Comparison of ENCODE assay signal across 17 mouse cellular contexts in the genomic region with DNA sequence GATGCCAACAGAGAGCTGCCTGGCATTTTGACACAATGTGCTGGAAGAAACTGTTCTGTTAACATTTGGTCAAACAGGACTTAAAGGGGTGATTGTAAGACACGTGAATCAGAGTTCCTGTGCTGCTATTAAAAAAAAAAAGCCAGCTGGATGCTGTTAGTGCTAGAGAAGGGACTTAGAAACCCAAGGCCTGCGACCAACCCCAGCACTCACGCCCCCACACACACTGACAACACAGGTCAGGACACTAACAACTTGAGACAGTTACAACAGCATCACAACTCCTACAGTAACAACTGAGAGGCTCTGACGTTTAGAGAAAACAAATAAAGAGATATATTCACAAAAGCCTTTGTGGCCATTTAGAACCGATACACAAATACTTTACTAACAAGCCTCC. TPM values are rescaled to one million over a fixed set of nuclear protein-coding genes. Genes with fewer than 3 reads are reported as not detected.
DNase-seq lines count a peak whose midpoint lies in the region; ATAC-seq and TF ChIP-seq lines count a peak whose summit lies in the region.
"Had no signal": no experiment of that assay in that cellular context is flagged by ENCODE, and none has a peak within 500 bp of the region (broad histone marks: within the 10 kb centered on the region; RNA-seq: fewer than 3 reads in every experiment).

No protein-coding gene starts in this region.

- no peak overlapping the region for H3K4me3 ChIP-seq in heart, embryonic 13.5 days
- no peak overlapping the region for H3K4me3 ChIP-seq in lung, embryonic 14.5 days (ENCODE audit: low read depth, low read length)
- H3K4me3 ChIP-seq in lung, adult 2 months (replicated peaks; ENCODE audit: extremely low read depth, low read depth, low read length), result no peak overlapping the region
- H3K4me3 ChIP-seq in intestine, embryonic 14.5 days (ENCODE audit: low read depth, low read length), result no peak overlapping the region
- H3K4me3 ChIP-seq in stomach, embryonic 15.5 days (replicated peaks), result no peak overlapping the region
- H3K4me3 ChIP-seq: embryonic facial prominence, embryonic 10.5 days; liver, embryonic 12.5 days had no signal

- 50% methylated on average over 5 of the region's 5 CpGs for WGBS in heart, embryonic 13.5 days
- WGBS in lung, embryonic 14.5 days, result 24% methylated on average over 5 of the region's 5 CpGs
- WGBS in lung, adult 2 months, result 43% methylated on average over 5 of the region's 5 CpGs
- WGBS in intestine, embryonic 14.5 days, result 35% methylated on average over 5 of the region's 5 CpGs
- 39% methylated on average over 5 of the region's 5 CpGs for WGBS in stomach, embryonic 15.5 days

- TF ChIP-seq POLR2A in lung, adult 2 months (IDR thresholded peaks at IDR 0.05; ENCODE audit: borderline replicate concordance, extremely low read depth, low read depth, low read length), result no peak

- no peak for DNase-seq in heart, postnatal 10 days
- DNase-seq in lung, embryonic 14.5 days, result no peak
- no peak for DNase-seq in lung, adult 2 months
- DNase-seq in intestine, embryonic 14.5 days (ENCODE audit: low spot score), result no peak
- no peak for DNase-seq in adrenal gland, postnatal 36 days
- DNase-seq: adrenal gland, postnatal 25 days; cerebellum, postnatal 25 days had no signal

- H3K9me3 ChIP-seq in heart, embryonic 13.5 days, result peaks cover 15% of the 10 kb centered on the region
- peaks cover 10% of the 10 kb centered on the region; the same call in 1 of the 2 replicates for H3K9me3 ChIP-seq in lung, embryonic 14.5 days (ENCODE audit: low read depth, low read length)
- peaks cover 13% of the 10 kb centered on the region; the same call in 1 of the 2 replicates for H3K9me3 ChIP-seq in intestine, embryonic 14.5 days (ENCODE audit: control insufficient read depth, low read length)
- H3K9me3 ChIP-seq in stomach, embryonic 15.5 days, result no peaks in the 10 kb centered on the region; the same call in 1 of the 2 replicates

- no peak for ATAC-seq in heart, embryonic 13.5 days (ENCODE audit: extremely low read depth, insufficient number of reproducible peaks, low FRiP score, low TSS enrichment)
- no peak for ATAC-seq in lung, embryonic 14.5 days (ENCODE audit: insufficient read depth)
- no peak for ATAC-seq in intestine, embryonic 14.5 days (replicated peaks; ENCODE audit: low FRiP score, low TSS enrichment, low read depth)
- ATAC-seq in stomach, embryonic 15.5 days (ENCODE audit: insufficient read depth, low FRiP score, low read depth), result no peak
- ATAC-seq: hindbrain, postnatal 0 days; liver, embryonic 12.5 days had no signal

- intact Hi-C loops in heart, postnatal 10 days (cut with DNase I), result loop anchor here (5.0 kb wide), 1 partner anchor 41 kb away; the partner anchor contains the start of genes Gm10322 and Mcu

- H3K4me1 ChIP-seq in heart, embryonic 13.5 days, result peaks cover 47% of the 10 kb centered on the region
- H3K4me1 ChIP-seq in lung, embryonic 14.5 days (ENCODE audit: insufficient read depth), result peaks cover 23% of the 10 kb centered on the region
- peaks cover 17% of the 10 kb centered on the region; the same call in 1 of the 2 replicates for H3K4me1 ChIP-seq in lung, adult 2 months (ENCODE audit: control insufficient read depth, insufficient read depth, low read length)
- peaks cover 40% of the 10 kb centered on the region for H3K4me1 ChIP-seq in intestine, embryonic 14.5 days (replicated peaks; ENCODE audit: control insufficient read depth, insufficient read depth, low read length)
- peaks cover 38% of the 10 kb centered on the region for H3K4me1 ChIP-seq in stomach, embryonic 15.5 days

- H3K9ac ChIP-seq in heart, embryonic 13.5 days, result no peak overlapping the region
- no peak overlapping the region for H3K9ac ChIP-seq in lung, embryonic 14.5 days
- H3K9ac ChIP-seq in intestine, embryonic 14.5 days (ENCODE audit: low read length), result no peak overlapping the region
- H3K9ac ChIP-seq in stomach, embryonic 15.5 days, result no peak overlapping the region
- H3K9ac ChIP-seq: liver, embryonic 12.5 days had no signal

- peak overlapping the region; percentile 21 for H3K27ac ChIP-seq in heart, embryonic 13.5 days (replicated peaks)
- H3K27ac ChIP-seq in lung, embryonic 14.5 days (ENCODE audit: low read depth), result peak overlapping the region; percentile 58
- H3K27ac ChIP-seq in intestine, embryonic 14.5 days (ENCODE audit: low read depth), result peak overlapping the region; percentile 80
- H3K27ac ChIP-seq in stomach, embryonic 15.5 days, result peak overlapping the region; percentile 74
- H3K27ac ChIP-seq: embryonic facial prominence, embryonic 10.5 days; hindbrain, postnatal 0 days; liver, embryonic 12.5 days had no signal

- no peak for TF ChIP-seq CTCF in lung, embryonic 14.5 days (IDR thresholded peaks at IDR 0.05; ENCODE audit: low read depth)
- TF ChIP-seq CTCF in lung, adult 2 months (IDR thresholded peaks at IDR 0.05; ENCODE audit: insufficient read depth, low read length), result no peak

- no peak overlapping the region for H3K4me2 ChIP-seq in heart, embryonic 13.5 days
- no peak overlapping the region for H3K4me2 ChIP-seq in lung, embryonic 14.5 days
- 0 out of 2 replicates have a peak overlapping the region, but pooled peaks have one; percentile 6 for H3K4me2 ChIP-seq in intestine, embryonic 14.5 days (ENCODE audit: low read length)
- H3K4me2 ChIP-seq in stomach, embryonic 15.5 days, result no peak overlapping the region
- H3K4me2 ChIP-seq: liver, embryonic 12.5 days had no signal

- no peaks in the 10 kb centered on the region for H3K27me3 ChIP-seq in heart, embryonic 13.5 days (replicated peaks)
- no peaks in the 10 kb centered on the region for H3K27me3 ChIP-seq in lung, embryonic 14.5 days (ENCODE audit: insufficient read depth, low read length)
- no peaks in the 10 kb centered on the region for H3K27me3 ChIP-seq in intestine, embryonic 14.5 days (replicated peaks; ENCODE audit: control insufficient read depth, insufficient read depth, low read length)
- H3K27me3 ChIP-seq in stomach, embryonic 15.5 days (replicated peaks), result no peaks in the 10 kb centered on the region
- H3K27me3 ChIP-seq: liver, embryonic 12.5 days had no signal

- H3K36me3 ChIP-seq in heart, embryonic 13.5 days, result peaks cover 6% of the 10 kb centered on the region
- no peaks in the 10 kb centered on the region for H3K36me3 ChIP-seq in lung, embryonic 14.5 days (ENCODE audit: insufficient read depth)
- H3K36me3 ChIP-seq in intestine, embryonic 14.5 days (ENCODE audit: control insufficient read depth, insufficient read depth, low read length), result no peaks in the 10 kb centered on the region
- H3K36me3 ChIP-seq in stomach, embryonic 15.5 days, result no peaks in the 10 kb centered on the region
- H3K36me3 ChIP-seq: embryonic facial prominence, embryonic 10.5 days had no signal

RNA-seq across cellular contexts. Expression of gene Gm10322, which starts 39.6 kb away (rescaled TPM):
- polyA plus RNA-seq in heart, embryonic 13.5 days (2015; fragmentation: Nextera tagmentation; extraction: Ambion mirVana), result not detected in 2 replicates
- total RNA-seq in heart, postnatal 10 days (2021), result not detected
- polyA plus RNA-seq in lung, embryonic 14.5 days (2014; fragmentation: Nextera tagmentation; extraction: Ambion mirVana), result not detected in 2 replicates
- not detected in 2 replicates for polyA plus RNA-seq in lung, adult 2 months (2012; rRNA removed)
- polyA plus RNA-seq in intestine, embryonic 14.5 days (2014; fragmentation: Nextera tagmentation; extraction: Ambion mirVana), result not detected in 2 replicates
- polyA plus RNA-seq in stomach, embryonic 15.5 days (2015; fragmentation: Nextera tagmentation; extraction: Ambion mirVana), result 0.84 TPM in 1 of 2 replicates, not detected in the other
- not detected for total RNA-seq in adrenal gland, postnatal 36 days (2021)
- total RNA-seq: adrenal gland, postnatal 25 days; hindbrain, postnatal 0 days; left cerebral cortex, postnatal 10 days; midbrain, postnatal 0 days had no signal
- polyA plus RNA-seq: embryonic facial prominence, embryonic 10.5 days; gonadal fat pad, adult 2 months; hindbrain, postnatal 0 days; liver, embryonic 12.5 days; macrophage; midbrain, postnatal 0 days; neural tube, embryonic 14.5 days had no signal

RNA-seq across cellular contexts. Expression of gene Mcu, which starts 40.2 kb away (rescaled TPM):
- 24.9 and 25.6 TPM in 2 replicates for polyA plus RNA-seq in heart, embryonic 13.5 days (2015; fragmentation: Nextera tagmentation; extraction: Ambion mirVana)
- 10 to 100 TPM; 23.9 to 24.3 TPM for total RNA-seq in heart, postnatal 10 days (2021)
- 31.7 and 32.4 TPM in 2 replicates for polyA plus RNA-seq in lung, embryonic 14.5 days (2014; fragmentation: Nextera tagmentation; extraction: Ambion mirVana)
- 12.8 and 13.1 TPM in 2 replicates for polyA plus RNA-seq in lung, adult 2 months (2012; rRNA removed)
- 60.2 and 60.9 TPM in 2 replicates for polyA plus RNA-seq in intestine, embryonic 14.5 days (2014; fragmentation: Nextera tagmentation; extraction: Ambion mirVana)
- polyA plus RNA-seq in stomach, embryonic 15.5 days (2015; fragmentation: Nextera tagmentation; extraction: Ambion mirVana), result 55.8 and 59.2 TPM in 2 replicates
- total RNA-seq in adrenal gland, postnatal 36 days (2021), result 10 to 100 TPM; 42.9 to 53.4 TPM

Comparison
In these comparisons a context has a peak if more than half of its experiments do, and no peak if none do; other contexts are left out.
1. H3K27ac ChIP-seq: peak in every context shown above with its lines; median percentile 80 in intestine, embryonic 14.5 days; 74 in stomach, embryonic 15.5 days; 58 in lung, embryonic 14.5 days; 21 in heart, embryonic 13.5 days.